Mouse (Mus musculus) olfactory bulb, adult 2 months (tissue): ENCODE results near the gene Ccdc87.

Source experiments
- CTCF ChIP-seq: fragments of 200-500 bp; IDR thresholded peaks from 2 replicates; pipeline ENCODE4 v1.5.1; 2012; ENCODE audit warnings: low read depth, mild to moderate bottlenecking, low read length, moderate library complexity; ENCODE audit not compliant: insufficient read depth
- POLR2A ChIP-seq: fragments of 200-500 bp; IDR thresholded peaks from 2 replicates; pipeline ENCODE4 v1.6.1; 2012; ENCODE audit warnings: mild to moderate bottlenecking, low read depth, low read length, moderate library complexity; ENCODE audit not compliant: insufficient read depth

DNA sequence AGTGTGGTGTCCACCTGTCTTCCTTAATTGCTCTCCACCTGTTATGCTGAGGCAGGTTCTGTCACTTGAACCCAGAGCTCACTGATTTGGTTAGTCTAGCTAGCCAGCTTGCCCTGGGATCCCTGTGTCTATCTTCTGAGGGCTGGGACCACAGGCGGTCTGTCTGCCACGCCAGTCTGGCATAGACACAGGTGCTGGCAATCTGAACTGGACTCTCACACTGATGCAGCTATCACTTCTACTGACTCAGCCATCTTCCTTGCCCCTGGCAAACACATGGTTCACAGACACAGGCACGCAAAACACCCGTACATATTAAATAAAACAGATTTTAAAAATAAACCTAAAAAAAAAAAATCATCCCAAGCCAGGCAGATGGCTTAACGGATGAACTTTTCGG, 2.1 kb upstream of the Ccdc87 start:
- TF ChIP-seq POLR2A = no peak
- TF ChIP-seq CTCF = no peak
